Mouse (Mus musculus) erythroid progenitor cell, adult 5-6 weeks (primary cell): ENCODE data around the gene Olfr536. TPM values are rescaled to one million over a fixed set of nuclear protein-coding genes. Genes with fewer than 3 reads are reported as not detected.
"Not testable (repeated sequence)": the region's sequence is repeated elsewhere in the genome, so short reads cannot be mapped to it uniquely, and the experiment has no call there.

ENCODE experiments used
- ATAC-seq: replicated peaks from 2 replicates; pipeline ENCODE4 v1.8.0; 2016; ENCODE audit warnings: moderate number of reproducible peaks, mild to moderate bottlenecking, moderate TSS enrichment, inconsistent platforms; ENCODE audit not compliant: poor library complexity, low FRiP score, severe bottlenecking
- total RNA-seq, 2 experiments: library from RNA; stranded (forward) in 1 of 2; stranded (reverse) in 1 of 2; fragments of 150-400 nt in 1 of 2; fragments of 186-747, 209-891 nt in 1 of 2; gene quantifications; 2 replicates each; pipeline versions ENCODE4 v1.2.3 to v1.2.4; 2015 to 2017; ENCODE audit warnings: low replicate concordance in 2 of 2

Olfr536 gene
- total RNA-seq (2015; ENCODE audit: low replicate concordance) (not detected in 2 replicates), total RNA-seq (2017; ENCODE audit: low replicate concordance) (not detected in 2 replicates)

GRCm38 (mm10) chr7:140507346-140508021 is at the start of gene Olfr536:
Gene Olfr536 (minus strand): TSS chr7:140507396.
- not testable (repeated sequence) for ATAC-seq

GRCm38 (mm10) chr7:140539746-140540145 is 32.5 kb upstream of the Olfr536 start:
- ATAC-seq = no peak

GRCm38 (mm10) chr7:140494702-140495101 is 12.5 kb downstream of the Olfr536 start:
- ATAC-seq = no peak

- no peak for ATAC-seq
These were observed 13.0 kb downstream of the Olfr536 start for GRCm38 (mm10) chr7:140494231-140494630.

DNA sequence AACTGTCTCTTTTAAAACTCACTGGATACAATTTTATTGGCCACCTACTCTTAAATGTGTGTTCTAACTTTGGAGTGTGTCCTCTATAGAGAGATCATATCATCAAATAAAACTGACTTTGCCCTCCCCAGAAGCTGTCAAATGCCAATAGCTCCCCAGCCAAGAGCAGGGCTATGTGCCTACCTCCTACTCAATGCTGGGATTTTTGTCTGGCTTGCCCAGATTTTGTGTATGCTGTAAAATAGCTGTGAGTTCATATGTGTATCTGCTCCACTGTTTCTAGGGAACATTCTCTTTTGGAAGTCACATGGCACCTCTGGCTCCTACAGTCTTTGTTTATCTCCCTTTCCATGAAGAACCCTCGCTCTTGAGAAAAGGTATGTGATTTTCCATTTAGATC is 18.2 kb downstream of the Olfr536 start:
- no peak for ATAC-seq

DNA sequence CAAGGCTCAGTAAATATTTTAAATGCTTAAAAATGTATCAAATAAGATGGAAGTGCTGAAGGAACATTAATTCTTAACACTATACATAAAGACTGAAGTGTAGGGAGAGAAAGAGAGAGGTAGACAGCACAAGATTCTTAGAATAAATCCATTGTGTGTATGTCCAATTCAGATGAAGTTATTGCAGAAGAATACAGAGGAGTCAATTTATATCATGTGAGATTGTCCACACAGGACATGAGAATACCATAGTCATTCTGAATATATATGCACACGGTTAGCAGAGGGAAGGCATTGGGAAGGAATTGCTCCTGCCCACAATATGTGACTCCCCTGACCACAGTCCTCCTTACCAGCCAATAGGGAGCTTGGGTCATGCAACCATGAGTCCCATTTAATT is 23.3 kb downstream of the Olfr536 start, which contains the start of gene Olfr535:
Gene Olfr535 (plus strand): TSS at position 301 of the 400 bp plus-strand sequence.
- ATAC-seq = no peak

GRCm38 (mm10) chr7:140478733-140479132 is 28.5 kb downstream of the Olfr536 start:
- no peak for ATAC-seq

DNA sequence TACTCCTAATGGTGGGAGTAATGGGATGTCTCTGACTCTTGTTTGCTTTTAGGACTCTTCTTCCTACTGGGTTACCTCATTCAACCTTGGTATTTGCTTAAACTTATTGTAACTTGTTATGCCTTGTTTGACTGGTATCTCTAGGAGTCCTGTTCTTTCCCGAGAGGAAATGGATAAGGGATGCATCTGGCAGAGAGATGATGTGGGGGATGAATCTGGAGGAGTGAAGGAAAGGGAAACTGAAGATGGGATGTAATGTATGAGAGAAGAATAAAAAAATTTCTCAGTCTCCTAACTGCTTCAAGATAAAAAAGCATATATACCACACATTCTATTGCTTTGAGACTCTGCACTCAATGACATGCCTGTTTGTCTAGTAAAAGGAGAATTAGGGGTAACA is 29.3 kb downstream of the Olfr536 start:
- no peak for ATAC-seq

GRCm38 (mm10) chr7:140463070-140463469 is 44.1 kb downstream of the Olfr536 start, which contains the start of gene Olfr533:
Gene Olfr533 (plus strand): TSS chr7:140463370.
- not testable (repeated sequence) for ATAC-seq

Other genes with a start within 250 kb of the Olfr536 start
- gene Olfr525, start 186.5 kb downstream of the Olfr536 start, total RNA-seq (2015; ENCODE audit: low replicate concordance) = not detected in 2 replicates
- not detected in 2 replicates for gene Olfr525, start 186.5 kb downstream of the Olfr536 start, total RNA-seq (2017; ENCODE audit: low replicate concordance)
- not detected in 2 replicates for gene Olfr527, start 173.4 kb downstream of the Olfr536 start, total RNA-seq (2015; ENCODE audit: low replicate concordance)
- gene Olfr527, start 173.4 kb downstream of the Olfr536 start, total RNA-seq (2017; ENCODE audit: low replicate concordance) = not detected in 2 replicates
- gene Olfr60, start 145.7 kb downstream of the Olfr536 start, total RNA-seq (2015; ENCODE audit: low replicate concordance) = not detected in 2 replicates
- gene Olfr60, start 145.7 kb downstream of the Olfr536 start, total RNA-seq (2017; ENCODE audit: low replicate concordance) = not detected in 2 replicates
- gene Olfr530, start 131.1 kb downstream of the Olfr536 start, total RNA-seq (2015; ENCODE audit: low replicate concordance) = not detected in 2 replicates
- gene Olfr530, start 131.1 kb downstream of the Olfr536 start, total RNA-seq (2017; ENCODE audit: low replicate concordance) = not detected in 2 replicates
- not detected in 2 replicates for gene Olfr531, start 104.5 kb downstream of the Olfr536 start, total RNA-seq (2015; ENCODE audit: low replicate concordance)
- gene Olfr531, start 104.5 kb downstream of the Olfr536 start, total RNA-seq (2017; ENCODE audit: low replicate concordance) = not detected in 2 replicates
- not detected in 2 replicates for gene Olfr532, start 85.8 kb downstream of the Olfr536 start, total RNA-seq (2015; ENCODE audit: low replicate concordance)
- gene Olfr532, start 85.8 kb downstream of the Olfr536 start, total RNA-seq (2017; ENCODE audit: low replicate concordance) = not detected in 2 replicates
- not detected in 2 replicates for gene Olfr533, start 44.0 kb downstream of the Olfr536 start, total RNA-seq (2015; ENCODE audit: low replicate concordance)
- gene Olfr533, start 44.0 kb downstream of the Olfr536 start, total RNA-seq (2017; ENCODE audit: low replicate concordance) = not detected in 2 replicates
- not detected in 2 replicates for gene Olfr535, start 23.2 kb downstream of the Olfr536 start, total RNA-seq (2015; ENCODE audit: low replicate concordance)
- gene Olfr535, start 23.2 kb downstream of the Olfr536 start, total RNA-seq (2017; ENCODE audit: low replicate concordance) = not detected in 2 replicates
- gene Olfr538, start 60.5 kb upstream of the Olfr536 start, total RNA-seq (2015; ENCODE audit: low replicate concordance) = not detected in 2 replicates
- gene Olfr538, start 60.5 kb upstream of the Olfr536 start, total RNA-seq (2017; ENCODE audit: low replicate concordance) = not detected in 2 replicates
- gene Olfr46, start 93.9 kb upstream of the Olfr536 start, total RNA-seq (2015; ENCODE audit: low replicate concordance) = not detected in 2 replicates
- 0.08 and 0.26 TPM in 2 replicates for gene Olfr46, start 93.9 kb upstream of the Olfr536 start, total RNA-seq (2017; ENCODE audit: low replicate concordance)
- gene Olfr61, start 121.6 kb upstream of the Olfr536 start, total RNA-seq (2015; ENCODE audit: low replicate concordance) = not detected in 2 replicates
- gene Olfr61, start 121.6 kb upstream of the Olfr536 start, total RNA-seq (2017; ENCODE audit: low replicate concordance) = not detected in 2 replicates
- not detected in 2 replicates for gene Olfr53, start 139.1 kb upstream of the Olfr536 start, total RNA-seq (2015; ENCODE audit: low replicate concordance)
- gene Olfr53, start 139.1 kb upstream of the Olfr536 start, total RNA-seq (2017; ENCODE audit: low replicate concordance) = not detected in 2 replicates
- gene Olfr539, start 152.5 kb upstream of the Olfr536 start, total RNA-seq (2015; ENCODE audit: low replicate concordance) = not detected in 2 replicates
- not detected in 2 replicates for gene Olfr539, start 152.5 kb upstream of the Olfr536 start, total RNA-seq (2017; ENCODE audit: low replicate concordance)
- gene Olfr45, start 174.6 kb upstream of the Olfr536 start, total RNA-seq (2015; ENCODE audit: low replicate concordance) = not detected in 2 replicates
- not detected in 2 replicates for gene Olfr45, start 174.6 kb upstream of the Olfr536 start, total RNA-seq (2017; ENCODE audit: low replicate concordance)
- not detected in 2 replicates for gene Olfr541, start 189.9 kb upstream of the Olfr536 start, total RNA-seq (2015; ENCODE audit: low replicate concordance)
- not detected in 2 replicates for gene Olfr541, start 189.9 kb upstream of the Olfr536 start, total RNA-seq (2017; ENCODE audit: low replicate concordance)